Mouse (Mus musculus): ENCODE measurements around the gene Dgkh. TPM values are rescaled to one million over a fixed set of nuclear protein-coding genes. Genes with fewer than 3 reads are reported as not detected.

Gene Dgkh
- total RNA-seq, 4 experiments from 2014 or later: 4.3 to 7.0 (median 5.9) TPM

- no peak for DNase-seq (ENCODE audit: low spot score)
These were observed 193.8 kb downstream of the Dgkh start for GRCm38 (mm10) chr14:78538572-78539320.

DNA sequence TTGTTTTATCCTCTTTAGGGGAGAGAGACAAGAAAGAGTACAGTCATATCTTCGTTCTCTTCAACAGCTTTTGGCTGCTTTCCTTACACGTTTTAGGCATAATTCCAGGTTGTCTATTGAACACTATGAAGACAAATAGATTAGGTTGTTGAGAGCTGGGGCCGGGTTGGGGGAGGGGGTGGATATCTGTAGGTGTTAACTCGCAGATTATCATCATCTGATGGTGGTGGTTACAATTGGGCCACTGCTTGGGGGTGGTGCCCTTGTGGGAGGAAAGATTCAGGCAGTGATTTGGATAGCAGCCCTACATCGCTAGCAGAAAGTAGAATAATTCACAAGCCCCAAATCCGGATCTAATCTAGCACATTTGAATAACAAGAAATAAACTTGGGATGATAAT, 195.0 kb downstream of the Dgkh start:
- no peak for DNase-seq (ENCODE audit: low spot score)

- peak; percentile 93 for DNase-seq (ENCODE audit: low spot score)
These were observed 196.1 kb downstream of the Dgkh start, which contains the start of gene Akap11 for GRCm38 (mm10) chr14:78536281-78537165. Gene Akap11, minus strand, starts transcription at chr14:78536808.

DNA sequence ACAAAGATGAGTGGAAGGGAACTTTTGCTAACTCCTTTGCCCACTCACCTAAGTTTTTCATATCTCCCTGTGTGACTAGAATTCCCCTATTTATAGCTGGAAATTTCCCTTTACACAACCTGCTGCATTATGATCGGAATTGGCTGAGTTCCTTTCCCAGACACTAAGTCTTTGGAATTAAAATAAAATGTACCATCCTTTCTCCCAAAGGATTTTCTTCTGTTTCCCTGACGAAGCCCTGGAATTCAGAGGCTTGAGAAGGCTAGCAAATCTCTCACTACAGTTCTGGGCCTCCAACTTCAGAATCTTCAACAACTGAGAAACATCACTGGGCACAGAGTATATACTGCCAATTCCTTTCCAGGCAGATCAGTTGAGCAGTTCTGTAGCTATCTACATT, 197.2 kb downstream of the Dgkh start:
- DNase-seq (ENCODE audit: low spot score): no peak

- no peak for DNase-seq (ENCODE audit: low spot score)
These were observed 197.9 kb downstream of the Dgkh start for GRCm38 (mm10) chr14:78534651-78535050.

GRCm38 (mm10) chr14:78533701-78534100, 198.9 kb downstream of the Dgkh start:
- no peak for DNase-seq (ENCODE audit: low spot score)

GRCm38 (mm10) chr14:78532345-78532744, 200.2 kb downstream of the Dgkh start:
- DNase-seq (ENCODE audit: low spot score): no peak

- DNase-seq (ENCODE audit: low spot score): no peak
These were observed 202.3 kb downstream of the Dgkh start for GRCm38 (mm10) chr14:78530256-78530655.

GRCm38 (mm10) chr14:78528461-78529425, 203.8 kb downstream of the Dgkh start:
- no peak for DNase-seq (ENCODE audit: low spot score)

GRCm38 (mm10) chr14:78526907-78527306, 205.7 kb downstream of the Dgkh start:
- DNase-seq (ENCODE audit: low spot score): no peak

DNA sequence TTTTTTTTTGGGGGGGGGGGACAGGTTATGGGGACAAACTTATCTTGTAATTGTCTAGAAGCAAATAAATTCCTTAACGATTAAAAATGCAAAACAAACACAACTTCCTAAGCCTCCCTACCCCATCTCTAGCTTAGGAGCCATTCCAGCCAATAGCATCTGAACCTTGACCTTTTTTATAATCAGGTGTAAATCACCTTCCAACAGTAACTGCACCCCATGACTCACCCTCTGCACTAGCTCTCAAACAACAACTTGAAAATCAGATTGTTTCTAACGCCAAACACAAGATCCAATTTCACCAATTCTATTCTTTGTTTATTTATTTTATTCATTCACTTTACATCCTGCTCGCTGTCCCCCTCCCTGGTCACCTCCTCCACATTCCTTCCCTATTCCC, 206.1 kb downstream of the Dgkh start:
- DNase-seq (ENCODE audit: low spot score): no peak

GRCm38 (mm10) chr14:78525611-78526457, 206.7 kb downstream of the Dgkh start:
- no peak for DNase-seq (ENCODE audit: low spot score)

DNA sequence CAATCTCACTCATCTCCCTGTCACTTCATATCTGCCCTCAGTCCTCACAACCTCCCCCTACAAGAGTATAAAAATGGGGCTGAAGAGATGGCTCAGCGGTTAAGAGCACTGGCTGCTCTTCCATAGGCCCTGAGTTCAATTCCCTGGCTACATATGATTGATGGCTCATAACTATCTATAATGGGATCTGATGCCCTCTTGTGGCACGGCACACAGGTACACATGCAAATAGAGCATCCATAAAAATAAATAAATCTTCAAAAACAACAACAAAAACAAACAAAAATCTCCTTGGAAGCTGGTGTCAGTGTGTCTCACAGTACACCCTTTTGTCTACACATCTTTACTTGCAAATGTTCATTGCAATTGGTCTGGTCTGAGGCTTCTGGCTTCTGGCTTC, 207.5 kb downstream of the Dgkh start:
- DNase-seq (ENCODE audit: low spot score): no peak

DNA sequence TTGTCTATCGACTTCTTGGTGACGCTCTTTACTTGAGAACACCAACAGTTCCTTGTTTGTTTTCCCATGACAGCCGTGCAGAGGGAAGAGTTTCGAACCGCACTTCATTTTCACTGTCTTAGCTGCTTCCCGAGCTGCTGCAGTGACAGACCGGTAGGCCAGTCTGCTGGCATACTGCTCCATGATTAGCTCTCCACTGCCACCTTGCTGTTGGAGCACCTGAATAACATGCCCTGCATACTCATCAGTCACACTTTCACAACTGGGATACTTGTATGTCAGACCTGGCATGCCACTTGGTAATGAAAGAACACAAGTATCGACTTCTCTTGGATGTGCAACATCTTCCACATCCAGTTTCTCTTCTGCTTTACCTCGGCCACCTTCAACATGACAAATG, 221.9 kb downstream of the Dgkh start:
- DNase-seq (ENCODE audit: low spot score): no peak

DNA sequence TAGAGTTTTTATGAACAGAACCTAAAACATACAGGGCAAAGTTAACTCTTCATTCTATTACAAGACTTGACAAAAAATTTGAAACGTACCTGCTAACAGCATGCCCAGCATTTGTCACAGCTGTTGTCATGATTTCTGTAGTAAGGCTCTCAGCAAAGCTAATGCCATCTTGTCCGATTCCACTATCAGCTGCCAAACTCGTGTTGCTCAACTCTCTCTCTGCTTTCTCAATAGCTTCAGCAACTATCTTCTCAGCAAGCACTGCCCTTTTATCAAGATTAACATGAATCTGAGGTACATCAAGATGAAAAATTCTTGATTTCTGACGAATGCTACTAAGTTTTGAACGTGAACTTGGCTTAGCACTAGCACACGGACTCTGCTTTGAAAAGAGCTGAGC, 222.8 kb downstream of the Dgkh start:
- no peak for DNase-seq (ENCODE audit: low spot score)

Other genes with a start within 250 kb of the Dgkh start
- gene Akap11, start 196.0 kb downstream of the Dgkh start, total RNA-seq (2022): 10 to 100 TPM; 34.5 to 47.1 (median 36.8) TPM
- gene Vwa8, start 116.3 kb upstream of the Dgkh start, total RNA-seq (2022): 100 to 1,000 TPM; 168 to 243 (median 193) TPM

Measured in heart, adult 8-10 months (tissue).